Mouse (Mus musculus) cerebellum, adult 2 months (tissue): ENCODE measurements around the gene Scube2.

Experiments
- CTCF ChIP-seq: fragments of 200-500 bp; IDR thresholded peaks from 2 replicates; pipeline ENCODE4 v1.5.1; 2011; ENCODE audit warnings: low read depth, mild to moderate bottlenecking, control low read depth, low read length, moderate library complexity, borderline replicate concordance; ENCODE audit not compliant: insufficient read depth
- POLR2A ChIP-seq: fragments of 200-500 bp; IDR thresholded peaks from 2 replicates; pipeline ENCODE4 v1.6.1; 2011; ENCODE audit warnings: low read length, control low read depth, borderline replicate concordance; ENCODE audit not compliant: insufficient read depth

GRCm38 (mm10) chr7:109898911-109899310, 33.4 kb upstream of the Scube2 start:
- no peak for TF ChIP-seq POLR2A
- TF ChIP-seq CTCF, result no peak
